Mouse (Mus musculus) embryo, embryonic 10.5 days (tissue): ENCODE results near the gene Olfr1061.
"Not testable (repeated sequence)": the region's sequence is repeated elsewhere in the genome, so short reads cannot be mapped to it uniquely, and the experiment has no call there.

ENCODE experiments used
- DNase-seq: peaks from one replicate; pipeline ENCODE4 v3.0.0-alpha.2; 2015; ENCODE audit warnings: low spot score

The Olfr1061 gene

DNA sequence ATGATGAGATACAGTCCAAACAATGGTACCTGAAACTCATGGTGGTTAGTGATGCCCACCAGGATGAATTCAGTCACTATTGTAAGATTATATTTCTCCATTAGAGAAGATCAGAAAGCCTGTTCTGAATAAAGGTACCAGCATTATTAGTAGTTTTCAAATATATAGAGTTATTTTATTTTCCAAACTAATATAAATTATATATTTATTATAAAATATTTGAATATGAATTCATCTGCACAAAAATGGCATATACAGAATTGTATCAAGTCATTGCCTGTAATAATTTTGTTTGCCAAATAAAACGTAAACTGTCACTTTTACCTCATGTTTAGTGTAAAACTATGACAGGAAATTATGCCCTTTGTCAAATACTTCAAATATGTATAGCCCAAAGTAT is at the start of gene Olfr1061:
TSS of gene Olfr1061 (minus strand) at position 101 of the 400 bp plus-strand sequence.
- no peak for DNase-seq

DNA sequence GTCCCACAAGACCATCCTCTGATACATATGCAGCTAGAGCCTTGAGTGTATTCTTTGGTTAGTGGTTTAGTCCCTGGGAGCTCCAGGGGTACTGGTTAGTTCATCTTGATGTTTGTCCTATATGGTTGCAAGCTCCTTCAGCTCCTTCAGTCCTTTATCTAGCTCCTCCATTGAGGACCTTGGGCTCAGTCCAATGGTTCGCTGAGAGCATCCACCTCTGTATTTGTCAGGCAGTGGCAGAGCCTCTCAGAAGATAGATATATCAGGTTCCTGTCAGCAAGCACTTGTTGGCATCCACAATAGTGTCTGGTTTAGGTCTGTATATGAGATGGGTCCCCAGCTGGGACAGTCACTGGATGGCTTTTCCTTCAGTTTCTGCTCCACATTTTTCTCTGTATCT is 46.6 kb upstream of the Olfr1061 start:
- DNase-seq: no peak

DNA sequence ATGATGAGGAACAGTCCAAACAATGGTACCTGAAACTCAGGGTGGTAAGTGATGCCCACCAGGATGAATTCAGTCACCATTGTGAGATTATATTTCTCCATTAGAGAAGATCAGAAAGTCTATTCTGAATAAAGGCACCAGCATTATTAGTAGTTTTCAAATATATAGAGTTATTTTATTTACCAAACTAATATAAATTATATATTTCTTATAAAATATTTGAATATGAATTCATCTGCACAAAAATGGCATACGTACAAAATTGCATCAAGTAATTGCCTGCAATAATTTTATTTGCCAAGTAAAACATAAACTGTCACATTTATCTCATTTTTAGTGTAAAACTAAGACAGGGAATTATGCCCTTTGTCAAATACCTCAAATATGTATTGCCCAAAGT is 42.3 kb upstream of the Olfr1061 start, which contains the start of gene Olfr1066:
TSS of gene Olfr1066 (minus strand) at position 101 of the 400 bp plus-strand sequence.
- DNase-seq: no peak

- not testable (repeated sequence) for DNase-seq
These were observed 36.6 kb upstream of the Olfr1061 start, which contains the start of gene Olfr1065 for GRCm38 (mm10) chr2:86450491-86450890. Olfr1065 (minus strand) TSS chr2:86450591.

DNA sequence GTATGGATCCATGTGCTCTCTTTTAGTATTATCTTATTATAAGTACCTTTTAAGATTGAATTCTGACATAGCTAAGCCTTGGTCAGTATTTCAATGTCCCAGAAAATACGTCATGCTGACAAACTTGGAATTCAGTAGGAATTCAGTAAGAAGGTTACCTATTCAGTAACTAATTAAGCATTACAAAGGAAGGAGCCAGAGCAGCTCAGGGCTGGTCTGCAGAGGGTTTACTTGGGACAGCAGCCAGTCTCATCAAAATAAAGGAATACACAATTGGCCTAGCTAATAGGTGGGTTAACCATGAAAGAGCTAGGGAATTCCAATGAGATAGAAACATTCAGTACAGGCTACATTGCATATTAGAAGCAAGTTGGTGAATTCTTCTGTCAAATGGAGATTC is 28.3 kb upstream of the Olfr1061 start:
- DNase-seq: not testable (repeated sequence)

DNA sequence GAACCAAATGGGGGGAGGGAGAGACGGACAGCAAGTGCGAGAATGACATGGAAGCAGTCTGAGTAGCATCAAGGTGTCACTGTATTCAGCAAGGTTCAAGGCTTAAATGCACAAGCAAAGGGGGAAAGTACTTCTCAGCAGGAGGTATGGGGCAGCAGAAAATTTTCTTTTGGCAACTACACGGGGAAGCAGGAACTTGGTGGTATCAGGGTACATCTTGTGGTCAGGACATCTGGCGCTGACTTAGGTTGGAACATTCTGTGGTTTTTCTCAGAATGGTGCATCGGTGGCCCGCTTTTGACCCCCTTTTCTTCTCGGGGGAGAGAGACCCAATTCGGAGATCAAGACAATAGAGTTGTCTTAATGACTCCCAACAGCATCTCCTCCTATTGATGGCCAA is 14.7 kb upstream of the Olfr1061 start:
- not testable (repeated sequence) for DNase-seq

GRCm38 (mm10) chr2:86426649-86427048 is 12.8 kb upstream of the Olfr1061 start, which contains the start of gene Olfr1062:
Olfr1062 (minus strand) TSS chr2:86426749.
- not testable (repeated sequence) for DNase-seq

- no peak for DNase-seq
These were observed 18.7 kb downstream of the Olfr1061 start for GRCm38 (mm10) chr2:86395114-86395513.

DNA sequence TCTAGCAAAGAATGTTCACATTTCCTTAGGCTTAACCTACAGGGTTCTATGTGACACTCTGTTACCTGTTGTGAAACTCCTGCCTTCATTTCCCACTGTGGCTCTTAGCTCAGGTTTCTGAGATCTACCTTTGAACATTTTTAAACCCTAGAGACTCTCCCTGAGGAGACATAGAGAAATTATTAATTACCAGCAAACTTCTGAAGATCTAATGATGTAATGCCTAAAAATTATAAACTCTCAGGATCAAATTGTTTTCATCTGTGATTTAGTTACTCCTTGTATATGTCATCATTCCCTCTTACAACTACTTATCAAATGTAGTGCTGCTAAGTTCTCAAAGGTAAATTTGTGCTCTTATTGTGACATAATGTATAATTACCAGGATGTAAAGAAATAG is 25.4 kb downstream of the Olfr1061 start, which contains the start of gene Olfr1058:
TSS of gene Olfr1058 (minus strand) at position 101 of the 400 bp plus-strand sequence.
- DNase-seq: not testable (repeated sequence)

DNA sequence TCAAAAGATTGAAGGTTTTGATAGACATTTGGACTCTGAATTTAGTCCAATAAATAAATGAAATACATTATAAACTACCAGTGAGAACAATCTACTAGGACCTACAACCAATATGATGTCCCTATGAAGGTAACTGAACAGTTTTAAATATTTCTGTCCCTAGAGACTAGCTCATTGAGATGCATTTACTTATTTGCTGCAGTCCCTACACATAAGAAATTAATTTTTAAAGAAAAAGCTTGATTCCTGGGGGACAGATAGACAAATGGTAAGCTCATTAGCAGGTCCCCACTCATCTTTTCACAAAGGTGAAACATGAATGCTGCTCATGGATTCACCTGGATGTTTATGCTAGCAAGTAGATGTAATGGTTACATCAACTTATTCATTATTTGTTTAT is 35.6 kb downstream of the Olfr1061 start, which contains the start of gene Olfr1057:
TSS of gene Olfr1057 (minus strand) at position 101 of the 400 bp plus-strand sequence.
- no peak for DNase-seq

- DNase-seq: not testable (repeated sequence)
These were observed 47.5 kb downstream of the Olfr1061 start for GRCm38 (mm10) chr2:86366342-86366741.
